In the genomic region with DNA sequence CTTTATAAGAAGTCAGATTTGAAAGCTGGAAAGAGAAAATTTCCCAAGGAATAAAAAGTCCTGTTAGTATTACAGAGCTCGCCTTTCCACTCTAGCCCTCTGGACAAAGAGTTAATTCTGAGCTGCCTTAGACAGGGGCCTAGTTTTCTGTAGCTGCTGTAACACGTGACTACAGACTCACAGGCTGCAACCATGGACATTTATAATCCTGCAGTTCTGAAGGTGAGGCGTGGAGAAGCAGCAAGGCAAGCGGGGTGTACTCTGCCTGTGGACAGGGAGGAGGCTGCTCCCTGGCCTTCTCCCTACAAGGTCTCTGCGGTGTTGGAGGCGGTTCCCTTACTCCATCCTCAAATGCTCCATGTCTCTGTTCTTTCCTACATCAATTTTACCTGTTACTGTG, we compare ENCODE assay signal across 12 mouse cellular contexts.
A peak's percentile ranks its signal among the peaks of the same experiment; 100 is the strongest.
DNase-seq lines count a peak whose midpoint lies in the region; ATAC-seq and TF ChIP-seq lines count a peak whose summit lies in the region.
"Had no signal": no experiment of that assay in that cellular context is flagged by ENCODE, and none has a peak within 500 bp of the region (broad histone marks: within the 10 kb centered on the region; RNA-seq: fewer than 3 reads in every experiment).

No protein-coding gene starts in this region.

- H3K27me3 ChIP-seq in liver, postnatal 0 days (ENCODE audit: insufficient read depth, low read length), result no peaks in the 10 kb centered on the region
- no peaks in the 10 kb centered on the region for H3K27me3 ChIP-seq in liver, embryonic 12.5 days (replicated peaks)
- no peaks in the 10 kb centered on the region for H3K27me3 ChIP-seq in embryonic facial prominence, embryonic 15.5 days
- no peaks in the 10 kb centered on the region for H3K27me3 ChIP-seq in intestine, embryonic 15.5 days (replicated peaks)
- H3K27me3 ChIP-seq in neural tube, embryonic 15.5 days (replicated peaks), result no peaks in the 10 kb centered on the region

- H3K27ac ChIP-seq in liver, postnatal 0 days (ENCODE audit: low read depth), result peak overlapping the region; percentile 26; the same call in 1 of the 2 replicates
- H3K27ac ChIP-seq in liver, embryonic 12.5 days, result no peak overlapping the region
- peak overlapping the region; percentile 52; the same call in 1 of the 2 replicates for H3K27ac ChIP-seq in embryonic facial prominence, embryonic 15.5 days (replicated peaks)
- 0 out of 2 replicates have a peak overlapping the region, but pooled peaks have one; percentile 1 for H3K27ac ChIP-seq in intestine, embryonic 15.5 days
- peak overlapping the region; percentile 48; the same call in 1 of the 2 replicates for H3K27ac ChIP-seq in neural tube, embryonic 15.5 days (replicated peaks)

- H3K4me1 ChIP-seq in liver, postnatal 0 days (ENCODE audit: insufficient read depth), result peaks cover 9% of the 10 kb centered on the region; the same call in 1 of the 2 replicates
- peaks cover 5% of the 10 kb centered on the region; the same call in 1 of the 2 replicates for H3K4me1 ChIP-seq in liver, embryonic 12.5 days
- H3K4me1 ChIP-seq in embryonic facial prominence, embryonic 15.5 days, result peaks cover 6% of the 10 kb centered on the region; the same call in 1 of the 2 replicates
- H3K4me1 ChIP-seq in intestine, embryonic 15.5 days (replicated peaks), result peaks cover 3% of the 10 kb centered on the region; the same call in 1 of the 2 replicates
- 0 out of 2 replicates have a peak, but pooled peaks cover 4% of the 10 kb centered on the region for H3K4me1 ChIP-seq in neural tube, embryonic 15.5 days

- no peak for ATAC-seq in liver, postnatal 0 days
- ATAC-seq in liver, embryonic 12.5 days, result no peak
- ATAC-seq in embryonic facial prominence, embryonic 15.5 days (ENCODE audit: insufficient number of reproducible peaks, low FRiP score, low TSS enrichment, low read depth), result no peak
- ATAC-seq in intestine, embryonic 15.5 days, result peak; percentile 81
- ATAC-seq in neural tube, embryonic 15.5 days (ENCODE audit: low FRiP score), result no peak

- H3K9ac ChIP-seq in liver, postnatal 0 days (replicated peaks), result no peak overlapping the region
- no peak overlapping the region for H3K9ac ChIP-seq in liver, embryonic 12.5 days
- H3K9ac ChIP-seq in embryonic facial prominence, embryonic 15.5 days, result no peak overlapping the region
- H3K9ac ChIP-seq in intestine, embryonic 15.5 days, result peak overlapping the region; percentile 21; the same call in 1 of the 2 replicates
- no peak overlapping the region for H3K9ac ChIP-seq in neural tube, embryonic 15.5 days (replicated peaks)
- H3K9ac ChIP-seq: lung, embryonic 14.5 days had no signal

- TF ChIP-seq CTCF in liver, postnatal 0 days (IDR thresholded peaks at IDR 0.05; ENCODE audit: low read depth), result no peak

- no peak overlapping the region for H3K4me2 ChIP-seq in liver, postnatal 0 days (ENCODE audit: low read depth, low read length)
- H3K4me2 ChIP-seq in liver, embryonic 12.5 days, result no peak overlapping the region
- no peak overlapping the region for H3K4me2 ChIP-seq in embryonic facial prominence, embryonic 15.5 days (replicated peaks)
- H3K4me2 ChIP-seq in intestine, embryonic 15.5 days (replicated peaks), result no peak overlapping the region
- no peak overlapping the region for H3K4me2 ChIP-seq in neural tube, embryonic 15.5 days
- H3K4me2 ChIP-seq: lung, embryonic 14.5 days had no signal

- H3K36me3 ChIP-seq in liver, postnatal 0 days (replicated peaks; ENCODE audit: insufficient read depth, low read length), result no peaks in the 10 kb centered on the region
- no peaks in the 10 kb centered on the region for H3K36me3 ChIP-seq in liver, embryonic 12.5 days
- H3K36me3 ChIP-seq in embryonic facial prominence, embryonic 15.5 days, result no peaks in the 10 kb centered on the region
- H3K36me3 ChIP-seq in intestine, embryonic 15.5 days, result no peaks in the 10 kb centered on the region
- H3K36me3 ChIP-seq in neural tube, embryonic 15.5 days, result no peaks in the 10 kb centered on the region

- no peak for TF ChIP-seq EP300 in liver, postnatal 0 days (IDR thresholded peaks at IDR 0.05; ENCODE audit: low read depth)

- WGBS in liver, postnatal 0 days (ENCODE audit: insufficient replicate concordance), result 69% methylated on average over 6 of the region's 6 CpGs
- 71% methylated on average over 6 of the region's 6 CpGs for WGBS in liver, embryonic 12.5 days (ENCODE audit: insufficient replicate concordance)
- 59% methylated on average over 6 of the region's 6 CpGs for WGBS in embryonic facial prominence, embryonic 15.5 days
- WGBS in intestine, embryonic 15.5 days, result 46% methylated on average over 6 of the region's 6 CpGs
- WGBS in neural tube, embryonic 15.5 days, result 72% methylated on average over 6 of the region's 6 CpGs

- H3K9me3 ChIP-seq in liver, postnatal 0 days (ENCODE audit: low read length), result no peaks in the 10 kb centered on the region
- H3K9me3 ChIP-seq in liver, embryonic 12.5 days (replicated peaks), result no peaks in the 10 kb centered on the region
- no peaks in the 10 kb centered on the region for H3K9me3 ChIP-seq in embryonic facial prominence, embryonic 15.5 days (replicated peaks)
- H3K9me3 ChIP-seq in intestine, embryonic 15.5 days, result no peaks in the 10 kb centered on the region
- no peaks in the 10 kb centered on the region for H3K9me3 ChIP-seq in neural tube, embryonic 15.5 days (replicated peaks)

- no peak overlapping the region for H3K4me3 ChIP-seq in liver, postnatal 0 days (ENCODE audit: low read depth, low read length)
- H3K4me3 ChIP-seq in liver, embryonic 12.5 days, result no peak overlapping the region
- H3K4me3 ChIP-seq in embryonic facial prominence, embryonic 15.5 days (replicated peaks), result no peak overlapping the region
- no peak overlapping the region for H3K4me3 ChIP-seq in intestine, embryonic 15.5 days (replicated peaks)
- no peak overlapping the region for H3K4me3 ChIP-seq in neural tube, embryonic 15.5 days (replicated peaks)

- DNase-seq in liver, postnatal 0 days, result no peak
- DNase-seq in cerebellum, adult 9-11 months, result no peak
- DNase-seq in left cerebral cortex, adult 8-10 months (ENCODE audit: low spot score in 2 of 2), result no peak
- DNase-seq: adrenal gland, postnatal 36 days; cerebellum, adult 2 months; embryo, embryonic 11 days; heart, adult 18-20 months; lung, embryonic 14.5 days had no signal
